Mouse (Mus musculus) megakaryocyte, embryonic 14.5 days (primary cell): ENCODE results near the gene Thg1l.

ENCODE experiments used
- FLI1 ChIP-seq: IDR thresholded peaks from 2 replicates; pipeline ENCODE4 v1.6.1; 2012; ENCODE audit warnings: low read length, inconsistent platforms, mixed read lengths
- GATA1 ChIP-seq: IDR thresholded peaks from 3 replicates; pipeline ENCODE4 v1.6.1; 2012; ENCODE audit warnings: mixed read lengths, low read length, inconsistent platforms, borderline replicate concordance

DNA sequence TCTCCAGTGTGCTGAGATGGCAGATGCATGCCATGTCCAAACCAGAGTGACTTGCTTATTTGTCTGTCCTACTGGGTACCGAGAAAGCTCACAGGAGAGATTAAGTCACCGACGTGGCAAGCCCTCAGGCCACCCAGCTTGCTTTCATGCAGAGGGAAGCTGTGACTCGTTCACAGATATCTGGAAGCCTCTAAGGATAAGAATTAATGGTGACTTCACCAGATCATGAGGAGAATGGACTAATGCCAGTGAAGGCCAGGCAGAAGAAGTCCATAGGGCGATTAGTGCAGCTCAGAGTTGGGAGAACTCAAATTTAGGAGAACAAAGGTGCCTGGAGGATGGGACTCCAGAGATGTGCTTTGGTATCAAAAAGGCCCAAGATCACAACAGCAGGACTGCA is 27.8 kb downstream of the Thg1l start:
- TF ChIP-seq GATA1 (no peak), FLI1 (no peak)
